Mouse (Mus musculus) midbrain, postnatal 0 days (tissue): Measurements from ENCODE around the gene Pdgfd. TPM values are rescaled to one million over a fixed set of nuclear protein-coding genes. Genes with fewer than 3 reads are reported as not detected.
A peak's percentile ranks its signal among the peaks of the same experiment; 100 is the strongest.

Experiments used
- ATAC-seq: fragments of 200-750 bp; cut with Nextera tagmentation; 2 replicates; pipeline ENCODE4 v1.8.0; 2017; ENCODE audit warnings: moderate number of reproducible peaks, mild to moderate bottlenecking, moderate TSS enrichment, moderate library complexity; ENCODE audit not compliant: low FRiP score
- DNase-seq: peaks from one replicate; pipeline ENCODE4 v3.0.0-alpha.2; 2015; ENCODE audit warnings: low spot score
- H3K27ac ChIP-seq: fragments of 300-500 bp; sonication (generic); 2 replicates; pipeline ENCODE4 v1.5.1; 2014; ENCODE audit warnings: low read depth, mild to moderate bottlenecking, low read length, mixed read lengths
- H3K27me3 ChIP-seq: fragments of 300-500 bp; sonication (generic); 2 replicates; pipeline ENCODE4 v1.6.1; 2014; ENCODE audit warnings: low read length, control low read depth, mixed read lengths; ENCODE audit not compliant: insufficient read depth
- H3K36me3 ChIP-seq: fragments of 300-500 bp; sonication (generic); 2 replicates; pipeline ENCODE4 v1.6.1; 2014; ENCODE audit warnings: low read length, control low read depth, mixed read lengths; ENCODE audit not compliant: insufficient read depth
- H3K4me1 ChIP-seq: fragments of 300-500 bp; sonication (generic); 2 replicates; pipeline ENCODE4 v1.6.1; 2014; ENCODE audit warnings: mild to moderate bottlenecking, control low read depth, antibody characterized with exemption, low read length, mixed read lengths; ENCODE audit not compliant: insufficient read depth
- H3K4me2 ChIP-seq: fragments of 300-500 bp; sonication (generic); 2 replicates; pipeline ENCODE4 v1.6.1; 2014; ENCODE audit warnings: low read depth, mild to moderate bottlenecking, low read length, mixed read lengths; ENCODE audit not compliant: poor library complexity, severe bottlenecking
- H3K4me3 ChIP-seq: fragments of 300-500 bp; sonication (generic); 2 replicates; pipeline ENCODE4 v1.5.1; 2014; ENCODE audit warnings: low read depth, mild to moderate bottlenecking, low read length, moderate library complexity
- H3K9ac ChIP-seq: fragments of 300-500 bp; sonication (generic); replicated peaks from 2 replicates; pipeline ENCODE4 v1.6.1; 2014; ENCODE audit warnings: mild to moderate bottlenecking, low read length, moderate library complexity, mixed read lengths; ENCODE audit not compliant: poor library complexity, severe bottlenecking
- H3K9me3 ChIP-seq: fragments of 300-500 bp; sonication (generic); 2 replicates; pipeline ENCODE4 v1.6.1; 2016; ENCODE audit warnings: low read length, control low read depth
- CTCF ChIP-seq: IDR thresholded peaks from 2 replicates; pipeline ENCODE4 v1.5.1; 2016; ENCODE audit warnings: antibody characterized with exemption, mild to moderate bottlenecking
- WGBS: fragments of 180-500 bp; shearing (Covaris S2); extraction: QIAGEN DNeasy Blood & Tissue Kit; methylation state at CpG from one replicate; pipeline ENCODE4 v1.1.7; 2014; 5-methylcytosine and 5-hydroxymethylcytosine counted together
- polyA plus RNA-seq: library from polyadenylated mRNA; unstranded; fragments of >200 nt; fragmentation: Nextera tagmentation; extraction: Ambion mirVana; gene quantifications from 2 replicates; pipeline ENCODE4 v1.2.1, GENCODE M21; 2015
- total RNA-seq: library from RNA; depleted of rRNA; stranded (reverse); fragments of >200 nt; gene quantifications from 2 replicates; pipeline ENCODE4 v1.2.3, GENCODE M21; 2014

Pdgfd gene
- total and polyA plus RNA-seq, 2 experiments from 2014 or later = 3.0 to 6.7 TPM

GRCm38 (mm10) chr9:6340750-6341149 is 172.4 kb downstream of the Pdgfd start:
- Histone ChIP-seq H3K4me3 (no peak overlapping the region), H3K4me1 (no peaks in the 10 kb centered on the region), H3K4me2 (no peak overlapping the region), H3K36me3 (no peaks in the 10 kb centered on the region), H3K9ac (no peak overlapping the region), H3K9me3 (no peaks in the 10 kb centered on the region), H3K27ac (no peak overlapping the region), H3K27me3 (no peaks in the 10 kb centered on the region)
- no peak for TF ChIP-seq CTCF
- DNase-seq = no peak
- ATAC-seq = no peak

GRCm38 (mm10) chr9:6342854-6343253 is 174.5 kb downstream of the Pdgfd start:
- no peak overlapping the region for H3K27ac ChIP-seq
- H3K4me2 ChIP-seq = no peak overlapping the region
- H3K27me3 ChIP-seq = no peaks in the 10 kb centered on the region
- H3K4me1 ChIP-seq = no peaks in the 10 kb centered on the region
- TF ChIP-seq CTCF = no peak
- no peak overlapping the region for H3K4me3 ChIP-seq
- 0 out of 2 replicates have a peak, but pooled peaks have one; percentile 31 for ATAC-seq
- DNase-seq = no peak
- no peaks in the 10 kb centered on the region for H3K9me3 ChIP-seq
- no peak overlapping the region for H3K9ac ChIP-seq
- 92% methylated on average over 10 of the region's 10 CpGs for WGBS
- no peaks in the 10 kb centered on the region for H3K36me3 ChIP-seq

GRCm38 (mm10) chr9:6344514-6344913 is 176.1 kb downstream of the Pdgfd start:
- DNase-seq = no peak
- H3K4me1 ChIP-seq = no peaks in the 10 kb centered on the region
- no peak overlapping the region for H3K27ac ChIP-seq
- H3K4me2 ChIP-seq = no peak overlapping the region
- no peaks in the 10 kb centered on the region for H3K27me3 ChIP-seq
- no peak for TF ChIP-seq CTCF
- WGBS = 48% methylated on average over 2 of the region's 2 CpGs
- H3K9me3 ChIP-seq = no peaks in the 10 kb centered on the region
- no peaks in the 10 kb centered on the region for H3K36me3 ChIP-seq
- no peak overlapping the region for H3K9ac ChIP-seq
- ATAC-seq = no peak
- H3K4me3 ChIP-seq = no peak overlapping the region

GRCm38 (mm10) chr9:6344924-6345323 is 176.5 kb downstream of the Pdgfd start:
- Histone ChIP-seq H3K4me1 (no peaks in the 10 kb centered on the region), H3K9ac (no peak overlapping the region), H3K9me3 (no peaks in the 10 kb centered on the region), H3K4me3 (no peak overlapping the region), H3K27me3 (no peaks in the 10 kb centered on the region), H3K36me3 (no peaks in the 10 kb centered on the region), H3K4me2 (no peak overlapping the region), H3K27ac (no peak overlapping the region)
- DNase-seq (peak; percentile 67), ATAC-seq (no peak)
- WGBS = 66% methylated on average over 4 of the region's 4 CpGs
- no peak for TF ChIP-seq CTCF

GRCm38 (mm10) chr9:6345366-6345765 is 177.0 kb downstream of the Pdgfd start:
- Histone ChIP-seq H3K27ac (no peak overlapping the region), H3K4me3 (no peak overlapping the region), H3K27me3 (no peaks in the 10 kb centered on the region), H3K4me2 (no peak overlapping the region), H3K9ac (no peak overlapping the region), H3K4me1 (no peaks in the 10 kb centered on the region), H3K36me3 (no peaks in the 10 kb centered on the region), H3K9me3 (no peaks in the 10 kb centered on the region)
- 71% methylated on average over 1 of the region's 1 CpGs for WGBS
- no peak for ATAC-seq
- no peak for DNase-seq
- TF ChIP-seq CTCF = no peak

GRCm38 (mm10) chr9:6353257-6353960 is 185.0 kb downstream of the Pdgfd start:
- no peak overlapping the region for H3K9ac ChIP-seq
- no peak for TF ChIP-seq CTCF
- no peak overlapping the region for H3K27ac ChIP-seq
- H3K4me3 ChIP-seq = no peak overlapping the region
- DNase-seq (peak; percentile 14), ATAC-seq (no peak)
- H3K36me3 ChIP-seq = no peaks in the 10 kb centered on the region
- no peaks in the 10 kb centered on the region for H3K9me3 ChIP-seq
- no peak overlapping the region for H3K4me2 ChIP-seq
- no peaks in the 10 kb centered on the region for H3K27me3 ChIP-seq
- H3K4me1 ChIP-seq = no peaks in the 10 kb centered on the region
- WGBS = 64% methylated on average over 1 of the region's 1 CpGs
